Mouse (Mus musculus) limb, embryonic 14.5 days (tissue): Measurements from ENCODE around the gene Sept8. TPM values are rescaled to one million over a fixed set of nuclear protein-coding genes. Genes with fewer than 3 reads are reported as not detected.

Source experiments
- ATAC-seq: fragments of 200-750 bp; cut with Nextera tagmentation; 2 replicates; pipeline ENCODE4 v1.8.0; 2017; ENCODE audit warnings: low read depth, moderate number of reproducible peaks, moderate TSS enrichment; ENCODE audit not compliant: low FRiP score
- DNase-seq: peaks from one replicate; pipeline ENCODE4 v3.0.0-alpha.2; 2015; ENCODE audit warnings: low spot score
- H3K27ac ChIP-seq: fragments of 300-500 bp; sonication (generic); replicated peaks from 2 replicates; pipeline ENCODE4 v1.5.1; 2014; ENCODE audit warnings: low read depth, mild to moderate bottlenecking, low read length, moderate library complexity, mixed read lengths
- H3K27me3 ChIP-seq: fragments of 300-500 bp; sonication (generic); 2 replicates; pipeline ENCODE4 v1.6.1; 2014; ENCODE audit warnings: low read length, mixed read lengths; ENCODE audit not compliant: control insufficient read depth, insufficient read depth
- H3K36me3 ChIP-seq: fragments of 300-500 bp; sonication (generic); 2 replicates; pipeline ENCODE4 v1.6.1; 2014; ENCODE audit warnings: mild to moderate bottlenecking, low read length, moderate library complexity, mixed read lengths; ENCODE audit not compliant: control insufficient read depth, insufficient read depth
- H3K4me1 ChIP-seq: fragments of 300-500 bp; sonication (generic); 2 replicates; pipeline ENCODE4 v1.6.1; 2014; ENCODE audit warnings: antibody characterized with exemption, low read length, mixed read lengths; ENCODE audit not compliant: control insufficient read depth, insufficient read depth
- H3K4me2 ChIP-seq: fragments of 300-500 bp; sonication (generic); replicated peaks from 2 replicates; pipeline ENCODE4 v1.6.1; 2014; ENCODE audit warnings: low read depth, mild to moderate bottlenecking, low read length, moderate library complexity; ENCODE audit not compliant: severe bottlenecking
- H3K4me3 ChIP-seq: fragments of 300-500 bp; sonication (generic); replicated peaks from 2 replicates; pipeline ENCODE4 v1.5.1; 2014; ENCODE audit warnings: low read length
- H3K9ac ChIP-seq: fragments of 300-500 bp; sonication (generic); 2 replicates; pipeline ENCODE4 v1.6.1; 2014; ENCODE audit warnings: mild to moderate bottlenecking, low read depth, low read length, moderate library complexity; ENCODE audit not compliant: severe bottlenecking
- H3K9me3 ChIP-seq: fragments of 300-500 bp; sonication (generic); 2 replicates; pipeline ENCODE4 v1.6.1; 2016; ENCODE audit warnings: low read length; ENCODE audit not compliant: control insufficient read depth
- POLR2A ChIP-seq: fragments of 200-500 bp; IDR thresholded peaks from 2 replicates; pipeline ENCODE4 v1.8.0; 2012; ENCODE audit warnings: inconsistent platforms, mild to moderate bottlenecking, moderate library complexity, borderline replicate concordance; ENCODE audit not compliant: insufficient read depth, insufficient read length; ENCODE audit errors: extremely low read depth
- WGBS: fragments of 180-500 bp; shearing (Covaris S2); extraction: QIAGEN DNeasy Blood & Tissue Kit; methylation state at CpG from one replicate; pipeline ENCODE4 v1.1.7; 2014; 5-methylcytosine and 5-hydroxymethylcytosine counted together
- polyA plus RNA-seq, 2 experiments: library from polyadenylated mRNA; depleted of rRNA in 1 of 2; stranded (reverse) in 1 of 2; unstranded in 1 of 2; fragments of >200 nt; fragmentation: Nextera tagmentation in 1 of 2; extraction: Ambion mirVana in 1 of 2; gene quantifications; 2 replicates each; pipeline versions ENCODE4 v1.2.1 to v1.2.3; 2012 to 2014

The Sept8 gene
- polyA plus RNA-seq, 2 experiments, result 50.4 to 104 TPM

- peak overlapping the region; percentile 26; the same call in 1 of the 2 replicates for H3K4me2 ChIP-seq
- no peaks in the 10 kb centered on the region for H3K36me3 ChIP-seq
- no peaks in the 10 kb centered on the region for H3K9me3 ChIP-seq
- H3K4me1 ChIP-seq, result peaks cover 6% of the 10 kb centered on the region; the same call in 1 of the 2 replicates
- no peak for TF ChIP-seq POLR2A
- 8% methylated on average over 11 of the region's 11 CpGs for WGBS
- H3K27me3 ChIP-seq, result no peaks in the 10 kb centered on the region
- H3K27ac ChIP-seq, result no peak overlapping the region
- no peak for ATAC-seq
- H3K9ac ChIP-seq, result no peak overlapping the region
- H3K4me3 ChIP-seq, result no peak overlapping the region
- DNase-seq, result no peak
These were observed 18.5 kb upstream of the Sept8 start for GRCm38 (mm10) chr11:53500569-53500968.

- 77% methylated on average over 8 of the region's 8 CpGs for WGBS
- no peak for ATAC-seq
- H3K4me1 ChIP-seq, result 0 out of 2 replicates have a peak, but pooled peaks cover 3% of the 10 kb centered on the region
- no peaks in the 10 kb centered on the region for H3K27me3 ChIP-seq
- H3K4me2 ChIP-seq, result no peak overlapping the region
- no peak for DNase-seq
- no peak overlapping the region for H3K4me3 ChIP-seq
- H3K36me3 ChIP-seq, result no peaks in the 10 kb centered on the region
- no peak overlapping the region for H3K9ac ChIP-seq
- no peaks in the 10 kb centered on the region for H3K9me3 ChIP-seq
- H3K27ac ChIP-seq, result no peak overlapping the region
- TF ChIP-seq POLR2A, result no peak
These were observed 16.9 kb upstream of the Sept8 start for GRCm38 (mm10) chr11:53502039-53502765.

GRCm38 (mm10) chr11:53503738-53504137, 15.3 kb upstream of the Sept8 start:
- no peak for DNase-seq
- no peak overlapping the region for H3K4me2 ChIP-seq
- no peak for TF ChIP-seq POLR2A
- ATAC-seq, result no peak
- WGBS, result 84% methylated on average over 5 of the region's 5 CpGs
- no peak overlapping the region for H3K27ac ChIP-seq
- 0 out of 2 replicates have a peak, but pooled peaks cover 3% of the 10 kb centered on the region for H3K4me1 ChIP-seq
- no peak overlapping the region for H3K4me3 ChIP-seq
- H3K9me3 ChIP-seq, result no peaks in the 10 kb centered on the region
- H3K9ac ChIP-seq, result no peak overlapping the region
- no peaks in the 10 kb centered on the region for H3K27me3 ChIP-seq
- no peaks in the 10 kb centered on the region for H3K36me3 ChIP-seq

GRCm38 (mm10) chr11:53504376-53504775, 14.7 kb upstream of the Sept8 start:
- H3K9ac ChIP-seq, result no peak overlapping the region
- ATAC-seq (no peak), DNase-seq (no peak)
- H3K36me3 ChIP-seq, result no peaks in the 10 kb centered on the region
- H3K9me3 ChIP-seq, result no peaks in the 10 kb centered on the region
- 0 out of 2 replicates have a peak, but pooled peaks cover 3% of the 10 kb centered on the region for H3K4me1 ChIP-seq
- no peak overlapping the region for H3K4me3 ChIP-seq
- no peaks in the 10 kb centered on the region for H3K27me3 ChIP-seq
- 88% methylated on average over 8 of the region's 8 CpGs for WGBS
- no peak overlapping the region for H3K27ac ChIP-seq
- no peak overlapping the region for H3K4me2 ChIP-seq
- no peak for TF ChIP-seq POLR2A

- Histone ChIP-seq H3K27ac (no peak overlapping the region), H3K4me2 (no peak overlapping the region), H3K4me3 (no peak overlapping the region), H3K4me1 (0 out of 2 replicates have a peak, but pooled peaks cover 3% of the 10 kb centered on the region), H3K9me3 (no peaks in the 10 kb centered on the region), H3K36me3 (no peaks in the 10 kb centered on the region), H3K27me3 (no peaks in the 10 kb centered on the region), H3K9ac (no peak overlapping the region)
- DNase-seq (no peak), ATAC-seq (no peak)
- 38% methylated on average over 4 of the region's 5 CpGs for WGBS
- TF ChIP-seq POLR2A, result no peak
These were observed 13.9 kb upstream of the Sept8 start for GRCm38 (mm10) chr11:53505026-53505663.
